19 mouse cellular contexts compared by ENCODE assay signal in genomic region chr14:55372960-55373359, GRCm38 (mm10).
DNase-seq lines count a peak whose midpoint lies in the region; ATAC-seq lines count a peak whose summit lies in the region.
"Had no signal": no experiment of that assay in that cellular context is flagged by ENCODE, and none has a peak within 500 bp of the region (broad histone marks: within the 10 kb centered on the region; RNA-seq: fewer than 3 reads in every experiment).

No protein-coding gene starts in this region.

- peak; percentile 96 for ATAC-seq in frontal cortex, adult (ENCODE audit: low TSS enrichment)
- ATAC-seq: forebrain, postnatal 0 days; hindbrain, embryonic 16.5 days; intestine, embryonic 15.5 days; midbrain, embryonic 15.5 days had no signal

- no peak for DNase-seq in frontal cortex, postnatal 10 days (ENCODE audit: low spot score in 2 of 2)
- peak; percentile 21 for DNase-seq in left cerebral cortex, adult 11 months (ENCODE audit: low spot score)
- no peak for DNase-seq in left cerebral cortex, postnatal 4 days
- peak; percentile 97 for DNase-seq in fat pad, adult 2 months (ENCODE audit: extremely low read depth, low read depth, low spot score)
- peak; percentile 24 to 41 for DNase-seq in right cerebral cortex, postnatal 36 days (ENCODE audit: low spot score in 2 of 2)
- no peak for DNase-seq in cerebellum, adult 18-20 months
- DNase-seq: adrenal gland, postnatal 10 days; cerebellum, adult 8-10 months; forebrain, postnatal 0 days; gastrocnemius, postnatal 14 days; kidney, adult 8-10 months; kidney, postnatal 10 days; lung, postnatal 4 days; thymus, adult 18-20 months; thymus, postnatal 36 days had no signal

- intact Hi-C loops in left cerebral cortex, postnatal 4 days (cut with DNase I) = no loop called here

Comparison
In these comparisons a context has a peak if more than half of its experiments do, and no peak if none do; other contexts are left out.
1. DNase-seq: peak in left cerebral cortex, adult 11 months (single experiment), fat pad, adult 2 months (single experiment) and right cerebral cortex, postnatal 36 days (2 of 2); none in frontal cortex, postnatal 10 days (0 of 2), left cerebral cortex, postnatal 4 days (single experiment) and cerebellum, adult 18-20 months (0 of 2).